Mouse (Mus musculus): ENCODE results near the gene Sema3b.

DNA sequence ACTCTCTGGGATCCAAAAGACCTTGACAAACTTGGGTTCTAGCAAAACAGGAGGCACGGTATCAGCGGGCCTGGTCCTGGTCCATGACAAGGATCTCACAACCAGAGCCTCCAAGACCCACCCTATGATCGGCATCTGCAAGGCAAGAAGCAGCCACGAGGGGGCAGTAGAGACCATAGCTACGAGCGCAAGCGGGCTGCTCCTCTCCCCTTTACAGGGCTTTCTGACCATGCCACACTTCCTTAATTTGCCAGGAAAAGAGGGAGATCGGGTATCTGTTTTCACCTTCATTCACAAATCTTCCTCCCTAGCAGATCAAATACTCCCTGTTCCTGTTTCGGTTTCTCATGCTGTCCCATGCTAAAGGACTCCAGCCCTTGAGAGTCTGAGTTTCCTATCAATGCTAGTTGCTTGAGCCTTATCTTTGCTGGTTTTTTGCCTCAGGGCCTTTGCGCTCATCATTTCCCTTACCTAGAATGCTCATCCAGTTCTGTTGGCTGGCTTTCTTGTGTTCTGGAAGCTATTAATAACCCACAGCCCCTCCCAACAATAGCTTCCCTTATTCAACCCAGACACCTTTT, 6.9 kb downstream of the Sema3b start:
- TF ChIP-seq CTCF (IDR thresholded peaks at IDR 0.05; ENCODE audit: borderline replicate concordance, insufficient read depth, low read depth, low read length) = peak; percentile 98
- TF ChIP-seq POLR2A (IDR thresholded peaks at IDR 0.05; ENCODE audit: borderline replicate concordance, insufficient read depth, low read length) = no peak
